Mouse (Mus musculus) heart, embryonic 11.5 days (tissue): ENCODE measurements around the gene Actl6a. TPM values are rescaled to one million over a fixed set of nuclear protein-coding genes. Genes with fewer than 3 reads are reported as not detected.
"Not testable (repeated sequence)": the region's sequence is repeated elsewhere in the genome, so short reads cannot be mapped to it uniquely, and the experiment has no call there.

Experiments
- ATAC-seq: fragments of 200-750 bp; cut with Nextera tagmentation; replicated peaks from 2 replicates; pipeline ENCODE4 v1.8.0; 2017; ENCODE audit warnings: moderate library complexity; ENCODE audit not compliant: insufficient number of reproducible peaks, low FRiP score, low TSS enrichment
- H3K27ac ChIP-seq: fragments of 300-500 bp; sonication (generic); 2 replicates; pipeline ENCODE4 v1.5.1; 2014; ENCODE audit warnings: mild to moderate bottlenecking, low read depth, low read length
- H3K27me3 ChIP-seq: fragments of 300-500 bp; sonication (generic); 2 replicates; pipeline ENCODE4 v1.6.1; 2014; ENCODE audit warnings: mild to moderate bottlenecking, low read length, mixed read lengths; ENCODE audit not compliant: control insufficient read depth, insufficient read depth
- H3K36me3 ChIP-seq: fragments of 300-500 bp; sonication (generic); 2 replicates; pipeline ENCODE4 v1.6.1; 2014; ENCODE audit warnings: mild to moderate bottlenecking, low read length, moderate library complexity, mixed read lengths; ENCODE audit not compliant: control insufficient read depth, insufficient read depth
- H3K4me1 ChIP-seq: fragments of 300-500 bp; sonication (generic); 2 replicates; pipeline ENCODE4 v1.6.1; 2014; ENCODE audit warnings: low read length; ENCODE audit not compliant: control insufficient read depth, insufficient read depth
- H3K4me2 ChIP-seq: fragments of 300-500 bp; sonication (generic); 2 replicates; pipeline ENCODE4 v1.6.1; 2014; ENCODE audit warnings: mild to moderate bottlenecking, moderate library complexity
- H3K4me3 ChIP-seq: fragments of 300-500 bp; sonication (generic); 2 replicates; pipeline ENCODE4 v1.5.1; 2014; ENCODE audit warnings: low read depth, low read length
- H3K9ac ChIP-seq: fragments of 300-500 bp; sonication (generic); 2 replicates; pipeline ENCODE4 v1.6.1; 2014; ENCODE audit warnings: mild to moderate bottlenecking, low read depth, low read length, moderate library complexity
- H3K9me3 ChIP-seq: fragments of 300-500 bp; sonication (generic); replicated peaks from 2 replicates; pipeline ENCODE4 v1.6.1; 2016; ENCODE audit warnings: low read length; ENCODE audit not compliant: control insufficient read depth
- WGBS: fragments of 180-500 bp; shearing (Covaris S2); extraction: QIAGEN DNeasy Blood & Tissue Kit; methylation state at CpG from one replicate; pipeline ENCODE4 v1.1.7; 2014; ENCODE audit not compliant: insufficient replicate concordance; 5-methylcytosine and 5-hydroxymethylcytosine counted together
- polyA plus RNA-seq: library from polyadenylated mRNA; unstranded; fragments of >200 nt; fragmentation: Nextera tagmentation; extraction: Ambion mirVana; gene quantifications from 2 replicates; pipeline ENCODE4 v1.2.1, GENCODE M21; 2014

Actl6a gene
- 110 and 122 TPM in 2 replicates for polyA plus RNA-seq

- not testable (repeated sequence) for H3K9ac ChIP-seq, H3K4me3 ChIP-seq, H3K36me3 ChIP-seq, H3K27ac ChIP-seq, H3K27me3 ChIP-seq, H3K4me2 ChIP-seq, H3K4me1 ChIP-seq, H3K9me3 ChIP-seq, ATAC-seq
- WGBS, result 69% methylated on average over 9 of the region's 9 CpGs
These were observed at the start of gene Actl6a for GRCm38 (mm10) chr3:32705647-32706348. Actl6a (plus strand) TSS chr3:32706298.

- Histone ChIP-seq H3K4me1 (no peaks in the 10 kb centered on the region), H3K27me3 (no peaks in the 10 kb centered on the region), H3K4me3 (no peak overlapping the region), H3K9me3 (no peaks in the 10 kb centered on the region), H3K36me3 (no peaks in the 10 kb centered on the region), H3K9ac (no peak overlapping the region), H3K4me2 (no peak overlapping the region), H3K27ac (no peak overlapping the region)
- 57% methylated on average over 10 of the region's 10 CpGs for WGBS
- ATAC-seq, result no peak
These were observed 49.6 kb upstream of the Actl6a start for GRCm38 (mm10) chr3:32656398-32656994.

DNA sequence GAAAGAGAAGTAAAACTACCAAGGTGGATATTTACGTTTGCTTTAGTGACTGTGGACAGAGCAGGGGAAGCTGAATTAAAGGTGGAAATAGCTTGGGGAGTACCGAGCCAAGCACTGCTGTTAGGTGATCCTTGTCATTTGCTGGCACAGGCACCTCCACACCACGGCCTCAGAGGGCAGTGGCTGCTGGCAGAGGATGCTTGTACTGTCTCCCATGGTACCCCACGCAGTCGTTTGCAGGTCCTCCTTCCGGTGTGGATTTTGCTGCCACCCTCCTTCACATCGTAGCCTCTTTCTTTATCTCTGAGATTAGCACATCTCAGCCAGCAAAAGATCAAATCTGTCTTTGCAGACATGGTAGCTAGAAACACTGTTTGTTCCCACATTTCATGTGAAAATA is 47.7 kb upstream of the Actl6a start:
- Histone ChIP-seq H3K4me2 (peak overlapping the region; percentile 68), H3K27me3 (no peaks in the 10 kb centered on the region), H3K36me3 (no peaks in the 10 kb centered on the region), H3K4me3 (peak overlapping the region; percentile 36; the same call in 1 of the 2 replicates), H3K27ac (no peak overlapping the region), H3K4me1 (no peaks in the 10 kb centered on the region), H3K9me3 (no peaks in the 10 kb centered on the region), H3K9ac (no peak overlapping the region)
- ATAC-seq, result no peak
- WGBS, result 47% methylated on average over 7 of the region's 7 CpGs

DNA sequence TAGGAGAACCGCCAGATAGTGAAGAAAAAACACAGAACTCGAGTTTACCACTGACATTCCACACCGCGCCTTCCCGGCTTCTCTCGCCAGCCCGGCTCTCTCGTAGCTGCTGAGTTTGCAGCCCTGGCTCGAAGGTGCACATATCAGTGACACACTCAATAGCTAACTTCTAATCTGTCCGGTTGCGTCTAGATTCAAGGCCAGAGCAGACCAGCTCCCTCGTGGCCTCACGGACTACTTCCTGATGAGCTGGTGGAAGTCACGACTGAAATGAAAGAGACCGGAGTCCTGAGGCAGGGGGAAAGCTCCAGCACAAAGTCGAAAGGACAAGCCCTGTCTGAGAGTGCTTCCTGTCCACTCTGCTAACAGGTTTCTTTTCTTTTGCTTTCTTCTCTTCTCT is 47.3 kb upstream of the Actl6a start:
- ATAC-seq, result 0 out of 2 replicates have a peak, but pooled peaks have one; percentile 37
- peak overlapping the region; percentile 36 for H3K4me3 ChIP-seq
- no peaks in the 10 kb centered on the region for H3K36me3 ChIP-seq
- no peak overlapping the region for H3K27ac ChIP-seq
- H3K27me3 ChIP-seq, result no peaks in the 10 kb centered on the region
- peak overlapping the region; percentile 68 for H3K9ac ChIP-seq
- H3K4me1 ChIP-seq, result no peaks in the 10 kb centered on the region
- no peaks in the 10 kb centered on the region for H3K9me3 ChIP-seq
- peak overlapping the region; percentile 68 for H3K4me2 ChIP-seq
- 22% methylated on average over 16 of the region's 16 CpGs for WGBS

GRCm38 (mm10) chr3:32659506-32659905 is 46.6 kb upstream of the Actl6a start:
- Histone ChIP-seq H3K27ac (no peak overlapping the region), H3K9me3 (no peaks in the 10 kb centered on the region), H3K36me3 (no peaks in the 10 kb centered on the region), H3K4me1 (no peaks in the 10 kb centered on the region), H3K9ac (no peak overlapping the region), H3K4me3 (no peak overlapping the region), H3K4me2 (no peak overlapping the region), H3K27me3 (no peaks in the 10 kb centered on the region)
- WGBS, result 92% methylated on average over 2 of the region's 2 CpGs
- ATAC-seq, result no peak

- no peak overlapping the region for H3K27ac ChIP-seq
- ATAC-seq, result 0 out of 2 replicates have a peak, but pooled peaks have one; percentile 16
- no peak overlapping the region for H3K4me2 ChIP-seq
- H3K9ac ChIP-seq, result no peak overlapping the region
- H3K27me3 ChIP-seq, result no peaks in the 10 kb centered on the region
- no peaks in the 10 kb centered on the region for H3K36me3 ChIP-seq
- H3K4me3 ChIP-seq, result no peak overlapping the region
- no peaks in the 10 kb centered on the region for H3K9me3 ChIP-seq
- WGBS, result 51% methylated on average over 8 of the region's 8 CpGs
- H3K4me1 ChIP-seq, result no peaks in the 10 kb centered on the region
These were observed 45.8 kb upstream of the Actl6a start for GRCm38 (mm10) chr3:32660276-32660675.

DNA sequence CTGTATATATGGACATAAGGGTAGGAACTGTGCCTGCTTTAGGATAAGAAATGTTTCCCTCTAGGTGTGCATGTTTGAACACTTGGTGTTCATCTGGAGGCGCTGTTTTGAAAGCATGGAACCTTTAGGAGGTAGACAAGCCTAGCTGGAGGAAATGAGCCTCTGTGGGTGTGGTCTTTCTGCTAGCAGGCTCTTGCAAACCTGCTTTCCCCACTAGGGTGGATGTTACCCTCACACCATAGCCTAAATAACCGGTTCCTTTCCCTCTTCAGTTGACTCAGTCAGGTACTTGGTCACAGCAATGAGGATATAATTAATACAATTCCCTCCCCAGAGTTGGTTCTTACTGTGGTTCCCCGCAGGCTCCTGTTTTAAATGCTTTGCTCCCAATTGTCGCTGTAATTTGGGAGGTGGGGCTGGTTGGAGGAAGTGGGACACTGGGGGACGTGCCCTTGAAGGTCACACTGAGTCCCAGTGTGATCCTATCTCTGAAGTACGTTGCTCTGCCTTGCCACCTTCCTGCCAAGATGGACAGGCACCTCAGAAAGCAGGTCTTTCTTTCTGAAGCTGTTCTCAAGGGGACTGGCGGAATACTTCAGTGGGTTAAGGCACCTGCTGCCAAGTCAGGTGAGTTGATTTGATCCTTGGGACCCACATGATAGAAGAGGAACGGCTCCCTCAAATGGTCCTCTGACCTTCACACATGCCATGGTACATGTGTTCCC is 45.1 kb upstream of the Actl6a start:
- ATAC-seq, result no peak
- Histone ChIP-seq H3K9me3 (no peaks in the 10 kb centered on the region), H3K27ac (no peak overlapping the region), H3K4me1 (no peaks in the 10 kb centered on the region), H3K4me3 (no peak overlapping the region), H3K36me3 (no peaks in the 10 kb centered on the region), H3K4me2 (no peak overlapping the region), H3K27me3 (no peaks in the 10 kb centered on the region), H3K9ac (no peak overlapping the region)
- WGBS, result 57% methylated on average over 8 of the region's 8 CpGs

- no peaks in the 10 kb centered on the region for H3K9me3 ChIP-seq
- no peaks in the 10 kb centered on the region for H3K36me3 ChIP-seq
- H3K4me1 ChIP-seq, result no peaks in the 10 kb centered on the region
- H3K9ac ChIP-seq, result no peak overlapping the region
- no peak overlapping the region for H3K4me2 ChIP-seq
- no peaks in the 10 kb centered on the region for H3K27me3 ChIP-seq
- no peak for ATAC-seq
- WGBS, result 83% methylated on average over 3 of the region's 3 CpGs
- H3K4me3 ChIP-seq, result no peak overlapping the region
- H3K27ac ChIP-seq, result no peak overlapping the region
These were observed 44.6 kb upstream of the Actl6a start for GRCm38 (mm10) chr3:32661556-32661930.
